9 mouse cellular contexts compared by ENCODE assay signal in the genomic region with DNA sequence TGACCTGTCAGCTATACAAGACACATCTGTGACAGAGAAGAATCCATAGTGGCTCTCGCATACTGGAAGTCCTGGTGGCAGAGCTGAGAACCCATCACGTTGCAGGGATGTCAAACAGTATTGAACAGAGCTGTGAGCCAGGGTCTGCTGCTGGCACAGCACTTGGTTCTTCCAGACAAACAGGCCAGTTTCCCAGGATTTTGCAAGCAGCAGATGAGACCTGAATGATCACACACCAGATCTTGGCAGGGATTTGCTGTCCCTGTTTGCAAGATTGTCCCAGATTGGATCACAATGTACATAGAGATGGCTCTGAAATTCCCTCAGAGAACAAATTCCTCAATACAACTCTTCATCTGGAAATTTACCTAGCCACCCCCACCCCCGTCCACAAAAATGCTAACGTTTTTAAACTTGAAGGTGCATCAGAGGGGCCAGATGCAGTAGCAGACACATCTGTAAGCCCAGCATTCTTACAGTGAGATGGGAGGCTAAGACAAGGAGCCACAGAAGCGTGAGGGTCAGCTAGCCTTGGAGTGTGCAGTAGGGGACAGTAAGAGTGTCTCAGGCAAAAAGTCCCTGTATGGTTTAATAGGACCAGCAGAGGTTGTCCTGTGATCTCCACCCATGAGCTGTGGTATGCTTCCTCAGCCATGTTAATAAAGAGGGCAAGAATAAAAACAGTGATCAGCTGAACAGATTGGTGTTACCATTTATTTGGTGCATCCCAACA.
DNase-seq lines count a peak whose midpoint lies in the region.
"Had no signal": no experiment of that assay in that cellular context is flagged by ENCODE, and none has a peak within 500 bp of the region (broad histone marks: within the 10 kb centered on the region; RNA-seq: fewer than 3 reads in every experiment).

No protein-coding gene starts in this region.

- intact Hi-C loops in left cerebral cortex, postnatal 25 days (cut with DNase I) = loop anchor here (2.0 kb wide), 1 partner anchor 307 kb away; the partner anchor contains the start of gene Gadd45g

- peak; percentile 4 to 30 for DNase-seq in left cerebral cortex, adult 9 months (ENCODE audit: low spot score in 2 of 2)
- DNase-seq in left cerebral cortex, adult 11 months (ENCODE audit: low spot score) = no peak
- peak; percentile 53 for DNase-seq in adipocyte (ENCODE audit: low spot score)
- peak; percentile 61 for DNase-seq in gonadal fat pad, adult 2 months (ENCODE audit: low read depth)
- peak; percentile 31 to 36 for DNase-seq in left cerebral cortex, postnatal 25 days (ENCODE audit: low spot score in 2 of 2)
- no peak for DNase-seq in spleen, postnatal 14 days (ENCODE audit: low spot score in 2 of 2)
- DNase-seq in kidney, postnatal 14 days = no peak
- no peak for DNase-seq in urinary bladder, adult 2 months (ENCODE audit: low spot score)
- DNase-seq: adrenal gland, adult 8-10 months had no signal

Comparison
In these comparisons a context has a peak if more than half of its experiments do, and no peak if none do; other contexts are left out.
1. DNase-seq: peak in left cerebral cortex, adult 9 months (2 of 2), adipocyte (single experiment), gonadal fat pad, adult 2 months (single experiment) and left cerebral cortex, postnatal 25 days (2 of 2); none in left cerebral cortex, adult 11 months (single experiment), spleen, postnatal 14 days (0 of 2), kidney, postnatal 14 days (single experiment) and urinary bladder, adult 2 months (single experiment).